Mouse (Mus musculus): Measurements from ENCODE around the gene Fbxo31.
"Not testable (repeated sequence)": the region's sequence is repeated elsewhere in the genome, so short reads cannot be mapped to it uniquely, and the experiment has no call there.

Gene Fbxo31

DNA sequence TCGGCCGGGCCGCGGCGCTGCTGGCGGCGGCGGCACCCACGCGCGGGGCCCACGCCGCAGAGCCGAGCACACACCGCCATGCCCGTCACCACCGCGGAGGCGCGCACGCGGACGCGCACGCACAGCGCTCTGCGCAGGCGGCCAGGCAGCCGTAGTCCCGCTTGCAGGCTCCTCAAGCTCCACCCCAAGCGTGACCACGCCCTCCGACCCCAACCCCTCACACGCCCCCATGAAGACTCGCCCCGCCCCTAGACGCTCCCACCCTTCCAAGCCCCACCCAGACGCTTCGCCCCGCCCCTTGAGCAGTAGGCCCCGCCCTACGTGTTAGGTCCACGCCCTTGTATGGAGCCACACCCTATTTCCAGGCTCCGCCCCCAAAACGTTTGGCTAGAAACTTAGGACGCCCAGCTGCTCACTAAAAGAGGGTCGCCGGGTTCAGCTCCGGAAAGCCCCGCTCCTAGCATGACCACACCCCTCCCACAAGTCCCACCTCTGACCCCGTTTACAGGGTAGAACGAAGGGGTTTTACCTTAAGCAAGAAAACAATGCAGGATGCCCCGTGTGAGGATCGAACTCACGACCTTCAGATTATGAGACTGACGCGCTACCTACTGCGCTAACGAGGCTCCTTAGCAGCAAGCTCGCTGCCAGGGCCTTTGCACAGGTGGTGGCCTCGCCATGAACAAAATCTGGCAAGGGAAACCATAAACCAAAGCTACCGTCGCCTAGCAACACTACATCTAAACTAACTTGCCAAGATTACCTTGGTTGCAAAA is at the start of gene Fbxo31:
Fbxo31 (minus strand) TSS at position 131 of the 776 bp plus-strand sequence.
- DNase-seq (ENCODE audit: low spot score in 2 of 2) = peak; percentile 77 to 91

DNA sequence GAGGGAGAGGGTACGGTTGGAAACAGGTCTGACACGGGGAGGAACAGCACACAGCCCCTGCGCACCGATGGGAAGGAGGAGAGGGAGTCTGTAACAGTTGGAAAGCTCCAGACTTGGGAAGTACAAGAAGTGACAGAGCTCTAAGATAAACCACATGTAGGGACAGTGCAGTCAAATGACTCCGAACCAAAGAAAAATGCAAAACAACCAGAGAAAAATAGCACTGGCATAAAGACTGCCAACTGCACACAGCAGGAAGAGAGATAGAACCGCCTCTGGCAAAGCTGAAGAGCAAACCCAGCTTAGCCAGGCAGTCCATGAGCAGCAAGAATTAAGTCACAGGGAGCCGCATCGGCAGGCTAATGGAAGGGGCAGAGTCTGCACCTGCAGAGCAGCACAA is 44.4 kb upstream of the Fbxo31 start:
- no peak for DNase-seq (ENCODE audit: low spot score in 2 of 2)

DNA sequence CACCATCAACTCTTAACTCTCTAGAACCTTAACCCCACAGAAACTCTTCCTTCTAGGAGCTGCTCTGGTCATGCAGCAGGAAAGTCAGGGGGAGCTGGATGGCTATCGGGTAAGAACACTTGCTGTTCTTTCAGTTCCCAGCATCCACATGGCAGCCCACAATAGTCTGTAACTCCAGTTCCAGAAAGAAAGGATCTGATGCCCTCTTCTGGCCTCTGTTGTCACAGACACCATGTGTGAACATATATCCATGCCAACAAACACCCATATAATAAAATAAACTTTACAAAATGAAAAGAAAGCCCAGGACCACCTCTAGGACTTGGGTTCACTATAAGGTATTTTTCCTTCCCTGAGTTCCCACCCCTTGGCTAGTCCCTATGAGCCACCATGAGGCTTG is 43.3 kb upstream of the Fbxo31 start:
- no peak for DNase-seq (ENCODE audit: low spot score in 2 of 2)

DNA sequence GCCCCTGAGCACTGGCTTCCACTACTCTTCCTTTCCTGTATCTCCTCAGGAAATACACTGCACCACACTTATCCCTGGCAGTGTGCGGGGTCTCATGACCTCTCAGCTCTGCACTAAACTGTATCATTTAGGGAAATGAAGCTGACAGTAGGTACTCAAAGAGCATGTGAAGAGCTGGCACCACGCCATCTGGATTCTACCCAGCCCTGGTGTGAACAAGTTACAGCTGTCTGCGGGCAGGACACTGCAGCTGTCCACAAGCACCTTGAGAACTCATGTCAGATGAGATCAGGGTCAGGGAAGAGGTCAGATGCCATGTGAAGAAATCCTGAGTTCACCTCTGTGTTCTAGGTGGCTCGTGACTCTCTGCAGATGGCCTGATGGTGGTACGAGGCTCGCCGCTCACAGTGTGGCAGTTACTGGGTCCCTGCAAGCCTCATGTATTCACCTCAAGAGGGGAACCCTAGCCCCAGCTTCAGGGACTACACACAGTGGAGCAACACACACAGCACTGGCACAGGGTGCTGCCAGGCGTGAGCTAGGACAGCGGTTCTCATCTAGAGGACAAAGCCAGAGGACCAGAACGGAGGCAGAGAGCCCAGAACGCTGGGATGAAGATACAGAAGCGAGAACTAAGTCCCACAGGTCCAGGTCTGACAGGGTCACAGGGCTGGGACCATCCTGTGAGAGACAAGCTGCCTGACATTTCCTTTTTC is 42.4 kb upstream of the Fbxo31 start:
- DNase-seq (ENCODE audit: low spot score in 2 of 2) = no peak

DNA sequence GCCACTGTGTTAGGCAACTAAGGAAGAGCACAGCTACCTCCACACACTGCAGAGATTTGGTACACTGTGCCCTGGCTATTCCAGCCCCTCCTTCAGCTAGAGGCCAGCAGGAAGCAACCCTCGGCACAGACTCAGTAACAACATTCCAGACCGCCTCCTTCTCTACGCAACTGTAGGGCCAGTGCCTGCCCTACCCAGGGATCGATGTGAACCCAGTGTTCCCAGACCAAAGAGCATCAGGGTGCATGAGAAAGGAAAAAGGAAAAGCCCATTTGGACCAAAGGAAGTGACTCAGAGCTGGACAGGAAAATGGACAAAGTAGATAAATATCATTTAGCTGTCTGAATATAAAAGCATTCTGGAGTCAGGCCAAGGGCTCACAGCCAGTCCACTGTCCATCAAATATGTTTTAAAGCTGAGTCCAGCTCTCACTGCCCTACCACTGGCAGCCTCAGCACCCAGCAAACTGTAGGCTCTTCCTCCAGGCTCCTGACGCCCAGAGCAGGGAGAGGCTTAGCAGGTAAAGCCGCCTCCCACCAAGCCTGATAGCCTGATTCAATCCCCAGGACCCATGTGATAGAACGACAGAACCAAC is 40.9 kb upstream of the Fbxo31 start:
- peak in 1 of 2 experiments; percentile 62 for DNase-seq (ENCODE audit: low spot score in 2 of 2)

DNA sequence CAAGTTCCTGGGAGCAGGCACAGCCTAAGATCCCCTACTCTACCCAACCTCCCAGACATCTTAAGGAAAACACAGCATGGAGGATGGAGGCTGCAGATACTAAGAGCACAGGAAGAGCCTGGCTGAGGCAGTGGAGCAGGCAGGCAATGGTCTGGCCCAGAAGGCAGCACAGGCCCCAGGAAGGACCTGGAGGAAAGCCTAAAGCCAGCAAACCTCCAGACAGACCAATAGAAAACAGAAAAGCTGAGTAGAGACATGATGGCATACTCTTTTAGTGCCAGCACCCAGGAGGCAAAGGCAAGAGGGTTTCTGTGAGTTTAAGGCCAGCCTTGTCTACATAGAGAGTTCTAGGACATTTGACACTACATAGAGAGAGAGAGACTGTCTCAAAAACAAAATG is 34.8 kb upstream of the Fbxo31 start:
- DNase-seq (ENCODE audit: low spot score in 2 of 2) = no peak

DNA sequence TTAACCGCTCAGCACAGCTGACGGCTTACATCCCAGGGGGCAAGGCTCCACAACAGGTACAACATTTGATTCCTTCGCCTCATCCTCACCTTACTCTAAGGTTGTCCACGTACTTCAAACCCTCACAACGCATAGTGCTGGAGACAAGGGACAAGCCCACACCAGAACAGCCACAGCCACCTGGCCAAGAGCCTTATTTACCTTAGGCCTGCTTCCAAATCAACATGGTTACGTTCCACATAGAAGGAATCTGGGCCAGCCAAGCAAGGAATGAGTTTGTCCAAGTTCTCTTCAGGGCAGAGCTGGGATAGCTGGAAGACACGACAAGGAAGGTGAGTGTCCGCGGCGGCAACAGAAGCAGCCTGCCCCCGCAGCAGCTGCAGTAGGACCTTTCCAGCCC is 31.3 kb upstream of the Fbxo31 start:
- no peak for DNase-seq (ENCODE audit: low spot score in 2 of 2)

DNA sequence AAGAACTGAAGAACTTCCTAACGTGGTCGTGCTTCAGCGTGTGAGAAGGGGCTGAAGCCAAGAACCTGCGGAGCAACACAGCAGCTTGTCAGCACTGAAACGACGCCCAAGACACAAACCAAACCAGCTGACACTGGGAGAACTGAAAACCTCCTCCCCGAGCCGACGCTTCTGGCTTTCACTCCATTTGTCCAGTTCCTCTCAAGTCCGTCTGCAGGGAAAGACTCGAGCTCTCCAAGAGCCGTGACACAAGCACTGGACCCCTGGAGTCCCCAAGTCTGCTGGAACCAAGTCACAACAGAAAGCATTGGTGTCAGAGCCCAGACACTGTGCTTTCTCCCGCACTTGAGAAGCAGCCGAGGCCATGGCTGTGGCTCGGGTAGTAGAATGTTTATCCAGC is 30.6 kb upstream of the Fbxo31 start:
- DNase-seq (ENCODE audit: low spot score in 2 of 2) = no peak

DNA sequence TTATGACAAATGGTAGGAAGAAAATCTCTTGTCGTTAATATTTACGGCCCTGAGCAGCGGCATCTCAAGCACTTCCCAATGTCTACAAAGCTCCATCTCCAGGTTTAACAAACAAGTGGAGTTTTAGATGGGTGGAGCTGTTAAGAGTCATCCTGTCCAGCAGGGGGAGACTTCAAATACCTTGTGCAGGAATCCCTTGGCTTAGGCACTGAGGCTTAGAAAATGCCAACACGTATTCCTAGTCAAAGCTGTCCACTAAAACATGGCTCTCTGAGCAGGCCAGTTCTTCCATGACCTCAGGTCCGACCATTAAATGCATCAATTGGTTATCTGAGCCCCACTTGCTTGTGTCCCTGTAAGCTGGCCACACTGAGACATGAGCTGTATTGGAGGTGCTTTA is 29.1 kb upstream of the Fbxo31 start:
- no peak for DNase-seq (ENCODE audit: low spot score in 2 of 2)

DNA sequence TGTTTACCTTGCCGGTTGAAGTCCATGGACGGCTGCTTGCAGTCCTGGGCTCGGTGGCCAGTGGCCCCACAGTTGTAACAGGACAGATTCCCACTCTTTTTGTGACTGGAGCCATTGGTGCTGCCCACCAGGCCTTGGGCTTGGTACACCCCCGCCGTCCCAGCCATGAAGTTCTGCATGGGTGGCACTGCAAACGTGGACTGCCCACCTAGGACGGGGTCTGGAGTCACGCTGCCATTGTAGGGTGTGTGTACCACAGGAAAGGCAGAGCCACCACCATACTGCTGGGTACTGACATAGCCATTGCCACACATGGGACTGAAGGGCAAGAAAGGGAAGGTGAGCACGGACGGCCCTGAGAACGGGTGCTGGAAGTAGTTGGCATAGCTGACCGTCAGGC is 25.2 kb upstream of the Fbxo31 start:
- DNase-seq (ENCODE audit: low spot score in 2 of 2) = no peak

DNA sequence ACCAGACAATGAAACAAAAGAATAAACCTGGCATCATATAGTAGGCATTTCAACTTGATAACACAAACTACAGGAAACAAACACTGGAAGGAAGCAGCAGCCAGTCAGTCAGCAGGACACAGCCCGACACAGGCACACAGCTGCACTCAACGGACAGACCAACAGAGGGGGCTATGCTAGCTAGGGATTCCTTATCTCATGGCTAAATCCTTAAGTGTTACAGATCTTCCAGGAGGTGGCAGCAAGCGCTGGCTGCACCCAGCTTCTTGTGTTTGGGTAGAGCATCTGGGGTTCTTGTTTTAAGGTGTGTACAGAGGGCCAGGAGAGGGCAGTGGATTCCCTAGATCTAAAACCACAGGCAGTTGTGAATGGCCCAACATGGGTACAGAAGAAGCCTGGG is 24.3 kb upstream of the Fbxo31 start:
- DNase-seq (ENCODE audit: low spot score in 2 of 2) = peak; percentile 53 to 70

DNA sequence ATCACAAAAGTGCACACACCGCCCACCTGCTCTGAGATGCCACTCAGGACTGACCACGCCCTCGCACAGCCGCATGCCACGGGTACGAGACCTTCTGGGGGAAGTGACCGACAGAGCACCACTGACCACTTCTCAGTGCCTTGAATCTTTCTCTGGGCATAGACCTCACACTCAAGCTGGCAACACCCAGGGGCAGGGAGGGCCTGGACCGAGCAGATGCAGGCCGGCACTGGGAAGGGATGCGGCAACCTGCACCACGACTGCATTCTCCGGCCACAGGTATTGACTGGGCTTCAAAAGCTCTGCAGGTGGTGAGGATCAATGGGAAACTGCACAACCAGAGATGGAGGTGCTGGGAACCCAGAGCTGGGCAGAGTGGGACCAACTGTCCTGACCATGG is 23.8 kb upstream of the Fbxo31 start:
- no peak for DNase-seq (ENCODE audit: low spot score in 2 of 2)

DNA sequence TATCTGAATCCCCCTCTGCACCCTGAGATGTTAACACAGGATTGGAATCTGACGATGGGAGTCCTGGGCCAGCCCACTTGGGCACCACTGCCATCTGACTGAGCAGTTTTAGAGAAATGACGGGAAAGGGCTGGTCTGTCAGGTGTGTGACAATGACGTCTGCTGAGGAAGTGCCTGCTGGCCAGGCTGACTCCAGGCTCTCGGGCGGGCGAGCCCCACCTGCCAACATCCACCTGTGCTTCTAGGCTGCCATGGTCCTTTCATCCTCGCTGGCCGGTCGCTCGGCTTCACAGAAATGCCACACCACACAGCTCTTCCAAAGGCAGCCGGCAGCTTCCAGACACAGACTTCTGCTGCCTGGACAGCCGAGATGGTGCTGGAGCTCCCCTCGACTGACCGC is 21.2 kb upstream of the Fbxo31 start:
- no peak for DNase-seq (ENCODE audit: low spot score in 2 of 2)

DNA sequence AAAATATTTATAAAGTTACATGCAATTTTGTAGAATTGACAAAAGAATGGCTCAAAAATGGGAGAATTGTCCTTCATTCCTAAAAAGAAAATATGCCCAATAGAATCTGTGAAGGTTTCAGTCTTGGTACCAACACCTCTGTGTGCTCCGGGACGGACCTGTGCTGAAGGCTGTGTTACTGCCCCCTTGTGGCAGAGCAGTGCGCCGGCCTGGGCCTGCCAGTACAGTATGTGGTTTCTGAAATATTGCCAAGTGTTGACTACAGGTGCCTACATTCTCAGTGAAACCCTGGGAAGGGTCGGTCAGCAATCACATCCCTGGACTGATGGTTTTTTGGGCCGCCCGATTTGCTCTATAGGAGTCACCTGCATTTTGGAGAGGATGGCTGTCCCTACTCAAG is 20.3 kb upstream of the Fbxo31 start:
- DNase-seq (ENCODE audit: low spot score in 2 of 2) = peak; percentile 71 to 79

DNA sequence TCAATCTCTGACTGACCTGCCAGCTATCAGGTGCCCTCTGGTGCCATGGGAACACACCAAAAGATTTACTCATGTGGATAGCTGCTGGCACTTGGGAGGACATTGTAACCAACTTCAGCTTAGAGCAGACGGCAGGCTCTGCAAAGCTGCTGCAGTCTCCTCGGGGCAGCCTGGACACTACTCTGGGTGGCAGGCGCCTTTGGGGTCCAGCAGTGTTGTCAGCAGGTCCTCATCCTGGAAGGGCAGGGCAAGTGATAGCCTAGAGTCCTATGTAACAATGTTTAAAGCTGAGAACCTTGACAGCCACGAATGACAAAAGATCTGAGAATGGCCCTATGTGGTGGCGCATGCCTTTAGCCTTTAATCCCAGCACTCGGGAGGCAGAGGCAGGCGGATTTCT is 19.6 kb upstream of the Fbxo31 start:
- no peak for DNase-seq (ENCODE audit: low spot score in 2 of 2)

DNA sequence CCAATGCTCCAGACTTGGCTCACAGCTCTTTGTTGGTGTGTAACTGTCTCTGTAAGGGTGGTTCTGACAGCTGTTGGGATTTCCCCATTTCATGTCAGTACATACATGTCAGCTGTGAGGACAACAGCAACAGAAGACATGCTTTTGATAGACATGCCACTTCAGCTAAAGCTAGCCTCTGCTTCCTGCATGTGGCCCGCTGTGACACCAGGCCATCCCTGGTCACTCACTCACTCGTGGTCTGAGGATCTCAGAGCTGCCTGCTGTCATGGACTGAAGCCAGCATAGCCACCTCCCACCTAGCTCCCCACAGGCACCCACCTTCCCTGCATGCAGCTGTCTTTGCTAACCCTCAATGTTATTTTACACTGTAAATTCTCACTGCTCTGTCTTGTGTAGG is 18.9 kb upstream of the Fbxo31 start:
- DNase-seq (ENCODE audit: low spot score in 2 of 2) = not testable (repeated sequence)

DNA sequence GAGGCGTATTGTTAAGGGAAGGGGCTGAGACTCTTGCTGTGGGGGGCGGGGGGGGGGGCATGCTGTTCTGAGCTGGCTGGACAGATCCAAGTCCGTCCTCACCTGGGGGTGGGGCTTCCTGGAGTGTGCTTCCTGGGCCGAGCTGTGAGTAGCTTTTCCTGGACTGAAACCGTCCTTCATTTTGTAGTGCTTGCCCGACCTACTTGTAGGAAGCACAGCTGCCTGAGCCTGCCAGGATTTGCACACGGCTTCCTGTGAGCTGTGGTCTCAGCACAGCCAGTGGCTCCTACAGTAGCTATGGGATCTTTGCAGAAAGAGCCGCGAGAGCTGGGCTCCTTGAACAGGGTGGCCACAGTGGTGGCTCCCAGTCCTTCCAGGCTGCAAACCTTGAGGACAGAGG is 15.4 kb upstream of the Fbxo31 start:
- no peak for DNase-seq (ENCODE audit: low spot score in 2 of 2)

DNA sequence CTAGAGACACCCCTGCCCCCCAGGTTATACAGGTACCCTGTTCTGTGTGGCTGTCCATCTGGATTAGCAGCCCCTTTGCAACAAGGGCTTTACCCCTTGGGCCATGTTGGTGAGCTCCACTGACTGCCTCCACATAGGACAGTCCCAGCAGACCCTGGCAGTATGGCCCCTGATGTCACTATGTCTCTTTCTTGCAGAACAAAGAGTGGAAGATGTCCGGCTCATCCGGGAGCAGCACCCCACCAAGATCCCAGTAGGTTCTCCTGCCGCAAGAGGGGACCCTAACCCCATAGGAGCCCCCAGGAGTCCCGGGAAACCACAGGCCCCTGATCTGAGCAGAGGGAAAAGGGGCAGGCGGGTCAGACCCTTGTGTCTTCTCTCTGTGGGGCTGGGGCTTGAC is 14.7 kb upstream of the Fbxo31 start:
- no peak for DNase-seq (ENCODE audit: low spot score in 2 of 2)

DNA sequence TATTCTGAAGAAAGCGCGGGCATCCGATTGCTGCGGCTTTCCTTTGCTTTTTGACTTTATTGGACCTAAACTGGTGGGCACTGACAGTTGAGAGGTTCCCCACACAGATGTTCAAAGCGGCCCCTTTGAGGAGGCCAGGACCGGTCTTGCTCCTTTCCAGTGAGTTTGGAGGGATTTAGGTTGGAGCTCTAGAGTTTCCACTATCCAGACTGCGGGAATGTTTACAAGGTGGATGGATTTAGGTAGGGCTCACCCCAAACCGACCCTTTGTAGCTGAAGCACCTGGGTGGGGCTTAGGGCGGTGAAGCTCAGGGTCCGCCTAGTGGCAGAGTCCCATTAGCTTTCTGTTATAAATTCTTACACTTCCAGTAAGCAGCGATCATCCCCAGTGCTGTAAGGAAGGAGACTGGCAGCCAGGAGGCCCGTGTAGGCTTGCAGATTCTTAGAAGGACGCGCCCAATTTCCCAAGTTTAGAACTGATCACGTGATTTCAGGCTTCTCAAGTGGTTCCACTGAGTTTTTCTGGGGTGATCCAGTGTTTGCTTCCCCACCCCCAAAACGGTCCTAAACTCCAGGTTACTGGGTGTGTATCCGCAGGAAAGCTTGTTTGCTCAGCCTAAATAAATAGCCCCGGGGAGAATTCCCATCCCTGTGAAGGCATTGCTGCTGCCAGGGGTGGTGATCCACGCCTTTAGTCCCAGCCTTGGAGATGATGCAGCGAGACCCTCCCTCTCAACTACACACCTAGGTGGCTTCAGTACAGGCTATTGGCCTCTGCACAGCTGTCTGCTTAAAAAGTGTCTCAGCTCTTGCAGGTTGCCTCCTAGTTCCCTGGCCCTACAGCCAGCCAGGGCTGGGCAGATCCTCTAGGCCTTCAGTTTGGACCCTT is 12.8 kb upstream of the Fbxo31 start:
- DNase-seq (ENCODE audit: low spot score in 2 of 2) = peak in 1 of 2 experiments; percentile 47

DNA sequence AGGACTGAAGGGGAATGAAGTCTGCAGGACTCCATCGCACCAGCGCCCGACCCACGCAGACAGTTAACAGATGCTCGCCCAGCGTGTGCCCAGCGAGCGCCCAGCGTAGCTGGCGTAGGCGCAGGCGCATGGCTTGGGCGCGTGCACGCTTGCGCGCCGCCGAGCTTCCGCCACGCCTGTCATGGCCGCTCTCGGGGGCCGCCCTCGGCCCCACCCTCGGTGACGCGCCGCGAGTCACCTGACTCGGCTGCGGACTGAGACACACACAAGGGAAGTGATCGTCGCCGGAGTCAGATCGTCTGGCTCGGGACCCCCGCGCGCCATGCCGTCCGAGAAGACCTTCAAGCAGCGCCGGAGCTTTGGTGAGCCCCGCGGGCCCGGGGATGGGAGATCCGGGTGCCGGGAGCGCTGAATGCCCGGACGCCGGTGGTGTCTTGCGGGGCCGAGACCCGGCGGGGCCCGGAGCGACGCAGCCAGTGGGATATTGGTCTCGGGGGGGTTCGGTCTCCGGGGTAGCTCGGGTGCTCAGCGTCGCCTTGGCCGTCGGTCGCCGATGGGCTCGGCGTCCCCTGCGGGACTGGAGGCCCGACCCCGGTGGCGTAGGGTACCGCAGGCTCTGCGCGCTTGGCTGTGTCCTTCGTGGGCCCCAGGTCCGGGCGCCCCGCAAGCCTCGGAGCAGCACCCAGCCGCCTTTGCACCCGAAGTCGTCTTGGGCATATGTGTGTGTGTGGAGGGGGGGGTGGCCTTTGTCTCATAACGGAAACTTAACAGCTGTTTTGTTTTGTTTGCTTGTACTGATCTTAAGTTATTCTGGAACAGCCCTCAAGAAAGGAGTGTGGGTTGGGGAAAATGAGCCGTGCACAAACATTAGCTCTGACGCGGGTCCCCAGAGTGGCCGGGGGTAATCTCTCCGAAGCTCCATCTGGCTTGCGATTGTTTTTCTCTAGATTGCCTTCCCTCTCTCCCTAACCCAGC is 11.9 kb upstream of the Fbxo31 start, which contains the start of gene Map1lc3b:
Map1lc3b (plus strand) TSS at position 159 of the 975 bp plus-strand sequence.
- peak; percentile 95 for DNase-seq (ENCODE audit: low spot score in 2 of 2)

All from urinary bladder, postnatal 36 days (tissue).